ENCODE assay signal across 8 mouse cellular contexts in genomic region chr16:85801252-85801651, GRCm38 (mm10). TPM values are rescaled to one million over a fixed set of nuclear protein-coding genes. Genes with fewer than 3 reads are reported as not detected.
DNase-seq lines count a peak whose midpoint lies in the region; ATAC-seq and TF ChIP-seq lines count a peak whose summit lies in the region.

No protein-coding gene starts in this region.

- H3K4me3 ChIP-seq in erythroblast, embryonic 14.5 days (replicated peaks) = peak overlapping the region; percentile 49
- peak overlapping the region; percentile 72 for H3K4me3 ChIP-seq in embryonic fibroblast, embryonic 13.5 days (ENCODE audit: insufficient read depth, low read length)
- H3K4me3 ChIP-seq in heart, embryonic 10.5 days = peak overlapping the region; percentile 79
- H3K4me3 ChIP-seq in kidney, embryonic 14.5 days (ENCODE audit: low read length) = peak overlapping the region; percentile 84
- peak overlapping the region; percentile 69 for H3K4me3 ChIP-seq in limb, embryonic 15.5 days
- H3K4me3 ChIP-seq in midbrain, embryonic 15.5 days = peak overlapping the region; percentile 58
- peak overlapping the region; percentile 57 for H3K4me3 ChIP-seq in testis, adult 2 months (ENCODE audit: control insufficient read depth, low read depth, low read length)

- ATAC-seq in erythroblast, adult 5-6 weeks (replicated peaks; ENCODE audit: low FRiP score, poor library complexity, severe bottlenecking) = no peak
- peak; percentile 70 for ATAC-seq in kidney, embryonic 14.5 days (ENCODE audit: low FRiP score, low TSS enrichment)
- ATAC-seq in limb, embryonic 15.5 days (ENCODE audit: insufficient number of reproducible peaks, low FRiP score, low TSS enrichment, low read depth) = peak; percentile 77
- ATAC-seq in midbrain, embryonic 15.5 days (replicated peaks) = peak; percentile 86

- peak overlapping the region; percentile 62 for H3K27ac ChIP-seq in embryonic fibroblast, embryonic 13.5 days (ENCODE audit: insufficient read depth, low read length)
- H3K27ac ChIP-seq in heart, embryonic 10.5 days = peak overlapping the region; percentile 94
- H3K27ac ChIP-seq in kidney, embryonic 14.5 days (ENCODE audit: low read depth, low read length) = peak overlapping the region; percentile 96
- H3K27ac ChIP-seq in limb, embryonic 15.5 days = peak overlapping the region; percentile 95
- peak overlapping the region; percentile 37 for H3K27ac ChIP-seq in midbrain, embryonic 15.5 days
- H3K27ac ChIP-seq in testis, adult 2 months (ENCODE audit: control insufficient read depth, insufficient read depth, low read depth, low read length) = peak overlapping the region; percentile 40; the same call in 1 of the 2 replicates

- H3K27me3 ChIP-seq in erythroblast, embryonic 14.5 days (ENCODE audit: control insufficient read depth) = peaks cover 34% of the 10 kb centered on the region
- H3K27me3 ChIP-seq in heart, embryonic 10.5 days (ENCODE audit: insufficient read depth, poor library complexity, severe bottlenecking) = no peaks in the 10 kb centered on the region
- no peaks in the 10 kb centered on the region for H3K27me3 ChIP-seq in kidney, embryonic 14.5 days (ENCODE audit: control insufficient read depth, insufficient read depth, low read length)
- H3K27me3 ChIP-seq in limb, embryonic 15.5 days = no peaks in the 10 kb centered on the region
- peaks cover 9% of the 10 kb centered on the region; the same call in 1 of the 2 replicates for H3K27me3 ChIP-seq in midbrain, embryonic 15.5 days (replicated peaks)
- peaks cover 2% of the 10 kb centered on the region; the same call in 1 of the 2 replicates for H3K27me3 ChIP-seq in testis, adult 2 months (ENCODE audit: control insufficient read depth, insufficient read depth, low read length)

- H3K4me2 ChIP-seq in kidney, embryonic 14.5 days (replicated peaks; ENCODE audit: low read depth, low read length) = peak overlapping the region; percentile 79
- H3K4me2 ChIP-seq in limb, embryonic 15.5 days = peak overlapping the region; percentile 92
- peak overlapping the region; percentile 90 for H3K4me2 ChIP-seq in midbrain, embryonic 15.5 days

- peak; percentile 68 for TF ChIP-seq POLR2A in embryonic fibroblast, embryonic 13.5 days (IDR thresholded peaks at IDR 0.05; ENCODE audit: low read depth, low read length)
- no peak for TF ChIP-seq POLR2A in testis, adult 2 months (IDR thresholded peaks at IDR 0.05; ENCODE audit: control insufficient read depth, low read depth, low read length)

- H3K9me3 ChIP-seq in erythroblast, embryonic 14.5 days (ENCODE audit: control insufficient read depth, low read length) = no peaks in the 10 kb centered on the region; the same call in 1 of the 2 replicates
- H3K9me3 ChIP-seq in heart, embryonic 10.5 days = no peaks in the 10 kb centered on the region
- H3K9me3 ChIP-seq in kidney, embryonic 14.5 days (ENCODE audit: control insufficient read depth, low read length) = no peaks in the 10 kb centered on the region
- H3K9me3 ChIP-seq in limb, embryonic 15.5 days = no peaks in the 10 kb centered on the region
- no peaks in the 10 kb centered on the region for H3K9me3 ChIP-seq in midbrain, embryonic 15.5 days

- H3K9ac ChIP-seq in kidney, embryonic 14.5 days (ENCODE audit: low read depth, low read length) = peak overlapping the region; percentile 96
- H3K9ac ChIP-seq in limb, embryonic 15.5 days = peak overlapping the region; percentile 78
- peak overlapping the region; percentile 28 for H3K9ac ChIP-seq in midbrain, embryonic 15.5 days

- no peaks in the 10 kb centered on the region for H3K4me1 ChIP-seq in erythroblast, embryonic 14.5 days (ENCODE audit: control insufficient read depth)
- H3K4me1 ChIP-seq in embryonic fibroblast, embryonic 13.5 days (ENCODE audit: control insufficient read depth, insufficient read depth, low read length) = peaks cover 2% of the 10 kb centered on the region; the same call in 1 of the 2 replicates
- peaks cover 14% of the 10 kb centered on the region for H3K4me1 ChIP-seq in heart, embryonic 10.5 days
- H3K4me1 ChIP-seq in kidney, embryonic 14.5 days (ENCODE audit: control insufficient read depth, insufficient read depth, low read length) = peaks cover 8% of the 10 kb centered on the region; the same call in 1 of the 2 replicates
- peaks cover 25% of the 10 kb centered on the region for H3K4me1 ChIP-seq in limb, embryonic 15.5 days
- peaks cover 26% of the 10 kb centered on the region for H3K4me1 ChIP-seq in midbrain, embryonic 15.5 days
- H3K4me1 ChIP-seq in testis, adult 2 months (ENCODE audit: control insufficient read depth, insufficient read depth, low read length) = peaks cover 21% of the 10 kb centered on the region

- peak; percentile 42; the same call in 1 of the 2 replicates for TF ChIP-seq CTCF in embryonic fibroblast, embryonic 13.5 days (IDR thresholded peaks at IDR 0.05; ENCODE audit: borderline replicate concordance, insufficient read depth, low read length)
- peak; percentile 21; the same call in 1 of the 2 replicates for TF ChIP-seq CTCF in testis, adult 2 months (IDR thresholded peaks at IDR 0.05; ENCODE audit: control insufficient read depth, insufficient read depth, insufficient replicate concordance, low read depth, low read length)

- peak; percentile 94 for DNase-seq in heart, embryonic 10.5 days (ENCODE audit: low spot score)

- no peaks in the 10 kb centered on the region; the same call in 1 of the 2 replicates for H3K36me3 ChIP-seq in erythroblast, embryonic 14.5 days (ENCODE audit: control insufficient read depth)
- peaks cover 40% of the 10 kb centered on the region for H3K36me3 ChIP-seq in heart, embryonic 10.5 days
- peaks cover 38% of the 10 kb centered on the region for H3K36me3 ChIP-seq in kidney, embryonic 14.5 days (ENCODE audit: control insufficient read depth, insufficient read depth, low read length)
- H3K36me3 ChIP-seq in limb, embryonic 15.5 days = peaks cover 33% of the 10 kb centered on the region
- H3K36me3 ChIP-seq in midbrain, embryonic 15.5 days (replicated peaks) = no peaks in the 10 kb centered on the region
- H3K36me3 ChIP-seq in testis, adult 2 months (ENCODE audit: control insufficient read depth, insufficient read depth, low read length) = no peaks in the 10 kb centered on the region

- under 1% methylated on average over 23 of the region's 23 CpGs for WGBS in heart, embryonic 10.5 days
- under 1% methylated on average over 23 of the region's 23 CpGs for WGBS in kidney, embryonic 14.5 days
- under 1% methylated on average over 23 of the region's 23 CpGs for WGBS in limb, embryonic 15.5 days
- under 1% methylated on average over 23 of the region's 23 CpGs for WGBS in midbrain, embryonic 15.5 days

RNA-seq across cellular contexts. Expression of gene Adamts1, which starts 1.7 kb away (rescaled TPM):
- polyA plus RNA-seq in erythroblast, embryonic 14.5 days (2012) = not detected in 2 replicates
- total RNA-seq in erythroblast, adult 5-6 weeks (2015; ENCODE audit: low replicate concordance) = not detected in 2 replicates
- total RNA-seq in erythroblast, adult 5-6 weeks (2017; ENCODE audit: low replicate concordance) = not detected in 2 replicates
- 40.6 and 68.9 TPM in 2 replicates for polyA plus RNA-seq in embryonic fibroblast, embryonic 13.5 days (2011; ENCODE audit: insufficient read length, low read depth, missing spikeins)
- 53.5 and 54.7 TPM in 2 replicates for polyA plus RNA-seq in heart, embryonic 10.5 days (2016; fragmentation: Nextera tagmentation; extraction: Ambion mirVana)
- 36.8 and 70.7 TPM in 2 replicates for polyA plus RNA-seq in kidney, embryonic 14.5 days (2014; fragmentation: Nextera tagmentation; extraction: Ambion mirVana)
- 47.3 and 49.5 TPM in 2 replicates for polyA plus RNA-seq in limb, embryonic 15.5 days (2015; fragmentation: Nextera tagmentation; extraction: Ambion mirVana)
- polyA plus RNA-seq in midbrain, embryonic 15.5 days (2015; fragmentation: Nextera tagmentation; extraction: Ambion mirVana) = 6.5 and 6.6 TPM in 2 replicates
- 0.93 and 2.8 TPM in 2 replicates for polyA plus RNA-seq in testis, adult 2 months (2012; rRNA removed)

Comparison
In these comparisons a context has a peak if more than half of its experiments do, and no peak if none do; other contexts are left out.
1. H3K27ac ChIP-seq: peak in every context shown above with its lines; median percentile 96 in kidney, embryonic 14.5 days; 95 in limb, embryonic 15.5 days; 94 in heart, embryonic 10.5 days; 62 in embryonic fibroblast, embryonic 13.5 days; 40 in testis, adult 2 months; 37 in midbrain, embryonic 15.5 days.
2. H3K9ac ChIP-seq: peak in every context shown above with its lines; median percentile 96 in kidney, embryonic 14.5 days; 78 in limb, embryonic 15.5 days; 28 in midbrain, embryonic 15.5 days.